Mouse (Mus musculus): ENCODE measurements at regions not wholly inside any gene's neighbourhood (a gene's known extent, or its start where the extent isn't known, plus 50 kb on each side); places are given as distances from the start of the nearest gene placed in this dataset.

GRCm38 (mm10) chr17:84869074-84869722 is 78.6 kb upstream of the Lrpprc start:
- no peak for ATAC-seq (replicated peaks; ENCODE audit: low FRiP score)
- Histone ChIP-seq H3K36me3 (no peaks in the 10 kb centered on the region), H3K4me3 (replicated peaks) (no peak overlapping the region), H3K9ac (no peak overlapping the region), H3K27me3 (no peaks in the 10 kb centered on the region), H3K4me1 (peaks cover 8% of the 10 kb centered on the region), H3K27ac (no peak overlapping the region), H3K9me3 (replicated peaks) (no peaks in the 10 kb centered on the region), H3K4me2 (no peak overlapping the region)
- 86% methylated on average over 3 of the region's 3 CpGs for WGBS

GRCm38 (mm10) chr17:84873554-84873953 is 83.0 kb upstream of the Lrpprc start:
- no peaks in the 10 kb centered on the region for H3K36me3 ChIP-seq
- no peaks in the 10 kb centered on the region for H3K27me3 ChIP-seq
- no peak overlapping the region for H3K9ac ChIP-seq
- ATAC-seq (replicated peaks; ENCODE audit: low FRiP score): no peak; the same call in 1 of the 2 replicates
- H3K9me3 ChIP-seq (replicated peaks): no peaks in the 10 kb centered on the region
- H3K27ac ChIP-seq: peak overlapping the region; percentile 22; the same call in 1 of the 2 replicates
- peaks cover 30% of the 10 kb centered on the region for H3K4me1 ChIP-seq
- H3K4me2 ChIP-seq: no peak overlapping the region
- 77% methylated on average over 7 of the region's 7 CpGs for WGBS
- no peak overlapping the region for H3K4me3 ChIP-seq (replicated peaks)

- Histone ChIP-seq H3K4me3 (replicated peaks) (no peak overlapping the region), H3K9me3 (replicated peaks) (no peaks in the 10 kb centered on the region), H3K4me1 (peaks cover 30% of the 10 kb centered on the region), H3K9ac (no peak overlapping the region), H3K27ac (peak overlapping the region; percentile 22), H3K4me2 (no peak overlapping the region), H3K36me3 (no peaks in the 10 kb centered on the region), H3K27me3 (no peaks in the 10 kb centered on the region)
- peak; percentile 83 for ATAC-seq (replicated peaks; ENCODE audit: low FRiP score)
- 50% methylated on average over 6 of the region's 6 CpGs for WGBS
These were observed 82.0 kb upstream of the Ppm1b start for GRCm38 (mm10) chr17:84874494-84874893.

- H3K27ac ChIP-seq: peak overlapping the region; percentile 20; the same call in 1 of the 2 replicates
These were observed 81.5 kb upstream of the Ppm1b start for GRCm38 (mm10) chr17:84875031-84875430.

DNA sequence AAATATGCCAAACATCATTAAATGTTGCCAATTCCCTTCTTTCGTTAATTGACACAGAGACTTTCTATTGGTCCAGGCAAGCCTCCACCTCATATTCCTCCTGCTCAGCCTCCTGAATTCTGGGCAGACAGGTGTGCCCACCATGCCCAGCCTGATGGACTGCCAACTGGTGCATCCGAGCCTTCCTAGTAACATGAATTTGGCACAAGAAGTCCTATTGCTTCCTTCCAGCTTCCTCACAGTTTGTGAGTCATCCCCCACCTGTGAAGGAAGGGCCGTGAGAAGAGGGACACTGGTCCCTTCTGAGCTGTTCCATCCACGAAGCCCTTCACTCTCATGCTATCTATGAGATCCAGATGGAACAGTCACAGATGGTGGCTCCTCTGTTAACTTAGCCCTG is 80.5 kb upstream of the Ppm1b start:
- ATAC-seq (replicated peaks; ENCODE audit: low FRiP score): no peak
- Histone ChIP-seq H3K9me3 (replicated peaks) (no peaks in the 10 kb centered on the region), H3K27ac (no peak overlapping the region), H3K9ac (no peak overlapping the region), H3K4me2 (no peak overlapping the region), H3K36me3 (no peaks in the 10 kb centered on the region), H3K4me3 (replicated peaks) (no peak overlapping the region), H3K4me1 (peaks cover 30% of the 10 kb centered on the region), H3K27me3 (no peaks in the 10 kb centered on the region)
- WGBS: 91% methylated on average over 4 of the region's 4 CpGs

More at GRCm38 (mm10) chr17:84875031-84875430, 81.5 kb upstream of the Ppm1b start:
- Histone ChIP-seq H3K9me3 (replicated peaks) (no peaks in the 10 kb centered on the region), H3K4me2 (no peak overlapping the region), H3K27me3 (no peaks in the 10 kb centered on the region), H3K4me1 (peaks cover 30% of the 10 kb centered on the region), H3K4me3 (replicated peaks) (no peak overlapping the region), H3K36me3 (no peaks in the 10 kb centered on the region), H3K9ac (no peak overlapping the region)
- WGBS: 62% methylated on average over 6 of the region's 6 CpGs
- ATAC-seq (replicated peaks; ENCODE audit: low FRiP score): peak; percentile 36

- Histone ChIP-seq H3K36me3 (no peaks in the 10 kb centered on the region), H3K9ac (no peak overlapping the region), H3K4me2 (peak overlapping the region; percentile 10; the same call in 1 of the 2 replicates), H3K4me3 (replicated peaks) (no peak overlapping the region), H3K27ac (peak overlapping the region; percentile 11; the same call in 1 of the 2 replicates), H3K4me1 (peaks cover 30% of the 10 kb centered on the region), H3K27me3 (no peaks in the 10 kb centered on the region), H3K9me3 (replicated peaks) (no peaks in the 10 kb centered on the region)
- 51% methylated on average over 14 of the region's 14 CpGs for WGBS
- peak; percentile 56; the same call in 1 of the 2 replicates for ATAC-seq (replicated peaks; ENCODE audit: low FRiP score)
These were observed 79.2 kb upstream of the Ppm1b start for GRCm38 (mm10) chr17:84877176-84877863.

DNA sequence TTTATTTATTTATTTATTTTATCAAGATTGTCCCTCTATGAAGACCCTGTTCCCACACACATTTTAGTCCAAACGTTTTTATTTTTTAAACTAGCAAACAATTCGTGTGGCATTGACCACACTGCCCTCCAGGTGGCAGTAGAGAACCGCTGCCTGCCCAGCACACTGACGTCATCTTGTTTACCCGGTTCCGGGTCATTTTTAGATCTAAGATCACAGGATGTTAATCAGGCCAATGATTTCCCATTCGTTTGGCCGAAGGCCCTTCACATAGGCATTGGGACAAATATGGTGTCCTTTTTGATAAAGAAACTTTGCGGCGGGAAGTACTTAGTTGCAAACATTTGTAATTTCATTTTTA is 78.7 kb upstream of the Ppm1b start:
- Histone ChIP-seq H3K9me3 (replicated peaks) (no peaks in the 10 kb centered on the region), H3K36me3 (no peaks in the 10 kb centered on the region), H3K4me3 (replicated peaks) (peak overlapping the region; percentile 23; the same call in 1 of the 2 replicates), H3K27ac (no peak overlapping the region), H3K9ac (no peak overlapping the region), H3K27me3 (no peaks in the 10 kb centered on the region), H3K4me2 (peak overlapping the region; percentile 47), H3K4me1 (peaks cover 30% of the 10 kb centered on the region)
- WGBS: 17% methylated on average over 10 of the region's 10 CpGs
- ATAC-seq (replicated peaks; ENCODE audit: low FRiP score): no peak; the same call in 1 of the 2 replicates

DNA sequence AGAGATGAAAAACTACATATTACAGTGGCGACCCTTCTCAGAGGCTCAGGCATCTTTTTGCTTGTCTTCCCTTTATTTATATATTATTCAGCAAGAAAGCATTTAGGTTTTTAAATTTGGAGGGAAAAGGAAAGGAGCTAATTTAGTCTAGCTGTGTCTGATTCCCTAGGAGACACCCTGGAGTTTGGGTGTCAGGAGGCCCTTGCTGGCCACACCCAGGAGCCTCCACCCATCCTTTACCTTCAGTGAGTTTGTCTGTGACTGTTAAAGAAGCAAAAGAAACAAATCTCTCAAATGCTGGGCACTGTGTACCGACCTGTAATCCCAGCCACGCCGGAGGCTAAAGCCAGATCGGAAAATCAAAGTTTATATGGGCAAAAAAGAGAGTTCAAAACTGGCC is 78.2 kb upstream of the Ppm1b start:
- H3K36me3 ChIP-seq: no peaks in the 10 kb centered on the region
- H3K4me3 ChIP-seq (replicated peaks): no peak overlapping the region
- H3K9ac ChIP-seq: no peak overlapping the region
- peaks cover 29% of the 10 kb centered on the region for H3K4me1 ChIP-seq
- WGBS: 86% methylated on average over 5 of the region's 5 CpGs
- H3K4me2 ChIP-seq: peak overlapping the region; percentile 47
- H3K9me3 ChIP-seq (replicated peaks): no peaks in the 10 kb centered on the region
- H3K27me3 ChIP-seq: no peaks in the 10 kb centered on the region
- ATAC-seq (replicated peaks; ENCODE audit: low FRiP score): no peak
- H3K27ac ChIP-seq: no peak overlapping the region

DNA sequence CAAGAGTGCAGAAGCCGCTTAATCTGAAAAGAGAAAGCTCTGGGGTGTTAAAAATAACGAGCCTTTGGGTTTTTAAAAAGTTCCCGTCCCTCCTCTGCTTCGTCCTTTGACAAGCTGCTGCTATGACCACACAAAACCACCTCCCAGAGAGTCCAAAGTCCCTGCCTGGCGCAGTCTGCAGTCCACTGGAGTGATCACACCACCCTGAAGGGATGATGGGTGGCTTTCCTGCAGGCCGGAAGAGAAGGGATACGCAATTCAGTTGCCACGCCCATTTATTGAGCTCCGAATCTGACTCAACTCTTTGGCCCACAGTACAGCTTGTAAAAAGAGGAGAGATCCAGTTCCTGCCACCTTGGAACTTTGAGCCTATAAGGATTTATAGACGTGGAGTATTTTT is 77.4 kb upstream of the Ppm1b start:
- no peak overlapping the region for H3K4me3 ChIP-seq (replicated peaks)
- no peak overlapping the region for H3K9ac ChIP-seq
- no peaks in the 10 kb centered on the region for H3K9me3 ChIP-seq (replicated peaks)
- ATAC-seq (replicated peaks; ENCODE audit: low FRiP score): no peak
- no peak overlapping the region for H3K27ac ChIP-seq
- peaks cover 22% of the 10 kb centered on the region for H3K4me1 ChIP-seq
- no peaks in the 10 kb centered on the region for H3K36me3 ChIP-seq
- no peaks in the 10 kb centered on the region for H3K27me3 ChIP-seq
- 80% methylated on average over 10 of the region's 10 CpGs for WGBS
- no peak overlapping the region for H3K4me2 ChIP-seq

- H3K27me3 ChIP-seq: no peaks in the 10 kb centered on the region
- H3K4me1 ChIP-seq: peaks cover 10% of the 10 kb centered on the region; the same call in 1 of the 2 replicates
- no peak overlapping the region for H3K9ac ChIP-seq
- no peak for ATAC-seq (replicated peaks; ENCODE audit: low FRiP score)
- H3K9me3 ChIP-seq (replicated peaks): no peaks in the 10 kb centered on the region
- no peaks in the 10 kb centered on the region for H3K36me3 ChIP-seq
- 70% methylated on average over 2 of the region's 2 CpGs for WGBS
- no peak overlapping the region for H3K4me3 ChIP-seq (replicated peaks)
- H3K4me2 ChIP-seq: no peak overlapping the region
- no peak overlapping the region for H3K27ac ChIP-seq
These were observed 75.6 kb upstream of the Ppm1b start for GRCm38 (mm10) chr17:84880946-84881345.

DNA sequence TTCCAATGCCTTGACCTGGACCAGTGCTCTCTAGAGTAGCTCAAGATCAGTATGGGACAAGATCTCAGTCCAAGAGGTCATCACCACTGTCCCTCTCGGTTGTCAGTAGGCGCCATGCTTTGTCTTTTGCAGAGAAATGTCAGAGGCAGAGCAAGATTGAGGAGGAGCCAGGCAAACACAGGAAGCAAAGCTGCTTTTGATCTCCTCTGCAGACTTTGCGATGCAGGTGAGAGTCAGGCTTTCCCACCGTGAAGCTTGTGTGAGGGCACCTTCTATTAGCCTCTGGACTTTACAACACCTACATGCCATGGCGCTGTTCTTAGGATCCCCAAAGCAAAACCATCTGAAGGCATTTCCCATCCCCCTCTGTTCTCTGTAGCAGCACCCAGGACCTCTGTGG is 68.0 kb upstream of the Ppm1b start:
- Histone ChIP-seq H3K4me1 (no peaks in the 10 kb centered on the region), H3K4me2 (no peak overlapping the region), H3K9ac (no peak overlapping the region), H3K27ac (no peak overlapping the region), H3K27me3 (no peaks in the 10 kb centered on the region), H3K36me3 (no peaks in the 10 kb centered on the region), H3K9me3 (replicated peaks) (no peaks in the 10 kb centered on the region), H3K4me3 (replicated peaks) (no peak overlapping the region)
- no peak for ATAC-seq (replicated peaks; ENCODE audit: low FRiP score)
- 87% methylated on average over 5 of the region's 5 CpGs for WGBS

GRCm38 (mm10) chr17:84890871-84891599 is 65.5 kb upstream of the Ppm1b start:
- Histone ChIP-seq H3K9me3 (replicated peaks) (no peaks in the 10 kb centered on the region), H3K4me2 (no peak overlapping the region), H3K4me3 (replicated peaks) (no peak overlapping the region), H3K9ac (no peak overlapping the region), H3K27me3 (no peaks in the 10 kb centered on the region), H3K4me1 (0 out of 2 replicates have a peak, but pooled peaks cover 2% of the 10 kb centered on the region), H3K36me3 (no peaks in the 10 kb centered on the region), H3K27ac (no peak overlapping the region)
- no peak for ATAC-seq (replicated peaks; ENCODE audit: low FRiP score)
- 75% methylated on average over 12 of the region's 12 CpGs for WGBS

All from kidney, embryonic 15.5 days (tissue).